Comparison of ENCODE assay signal across 30 mouse cellular contexts in genomic region chr13:30961932-30962331, GRCm38 (mm10). TPM values are rescaled to one million over a fixed set of nuclear protein-coding genes. Genes with fewer than 3 reads are reported as not detected.
DNase-seq lines count a peak whose midpoint lies in the region; ATAC-seq lines count a peak whose summit lies in the region.
"Had no signal": no experiment of that assay in that cellular context is flagged by ENCODE, and none has a peak within 500 bp of the region (broad histone marks: within the 10 kb centered on the region; RNA-seq: fewer than 3 reads in every experiment).

No protein-coding gene starts in this region.

- H3K9me3 ChIP-seq in liver, embryonic 12.5 days (replicated peaks) = no peaks in the 10 kb centered on the region
- no peaks in the 10 kb centered on the region for H3K9me3 ChIP-seq in liver, embryonic 15.5 days (replicated peaks)
- H3K9me3 ChIP-seq: forebrain, embryonic 13.5 days; G1E; heart, embryonic 12.5 days; heart, embryonic 15.5 days; hindbrain, embryonic 10.5 days; hindbrain, embryonic 13.5 days had no signal

- peak; percentile 72 for ATAC-seq in erythroblast, adult 5-6 weeks (replicated peaks; ENCODE audit: low FRiP score, poor library complexity, severe bottlenecking)
- ATAC-seq in liver, embryonic 12.5 days = peak; percentile 82
- peak; percentile 78 for ATAC-seq in liver, embryonic 15.5 days (ENCODE audit: insufficient read depth)
- ATAC-seq: forebrain, embryonic 13.5 days; forebrain, embryonic 16.5 days; hindbrain, embryonic 16.5 days; Patski had no signal

- no peak overlapping the region for H3K4me3 ChIP-seq in liver, embryonic 12.5 days
- no peak overlapping the region for H3K4me3 ChIP-seq in liver, embryonic 15.5 days (replicated peaks)
- H3K4me3 ChIP-seq: forebrain, embryonic 13.5 days; heart, embryonic 12.5 days; heart, embryonic 15.5 days; hindbrain, embryonic 10.5 days; hindbrain, embryonic 13.5 days had no signal

- H3K4me1 ChIP-seq in liver, embryonic 12.5 days = peaks cover 42% of the 10 kb centered on the region
- peaks cover 42% of the 10 kb centered on the region for H3K4me1 ChIP-seq in liver, embryonic 15.5 days (replicated peaks)

- peak; percentile 31 for DNase-seq in R1 (ENCODE audit: low read depth, low spot score)
- DNase-seq in ovary, postnatal 36 days (ENCODE audit: low spot score) = no peak
- DNase-seq in urinary bladder, postnatal 25 days (ENCODE audit: low spot score) = no peak
- no peak for DNase-seq in gastrocnemius, adult 18-20 months (ENCODE audit: low spot score)
- no peak for DNase-seq in frontal cortex, postnatal 25 days (ENCODE audit: low spot score in 2 of 2)
- DNase-seq: adrenal gland, adult 2 months; adrenal gland, postnatal 14 days; B cell, adult 2 months; cerebellum, adult 18-20 months; cerebellum, adult 9-10 months; cerebellum, postnatal 14 days; gastrocnemius, postnatal 25 days; heart, adult 18-20 months; heart, postnatal 10 days; heart, postnatal 36 days had no signal

- WGBS in liver, embryonic 12.5 days (ENCODE audit: insufficient replicate concordance) = 65% methylated on average over 2 of the region's 2 CpGs
- WGBS in liver, embryonic 15.5 days (ENCODE audit: insufficient replicate concordance) = 57% methylated on average over 2 of the region's 2 CpGs

- peak overlapping the region; percentile 78; the same call in 1 of the 2 replicates for H3K27ac ChIP-seq in liver, embryonic 12.5 days
- H3K27ac ChIP-seq in liver, embryonic 15.5 days (replicated peaks) = peak overlapping the region; percentile 68; the same call in 1 of the 2 replicates
- H3K27ac ChIP-seq: forebrain, embryonic 13.5 days; heart, embryonic 15.5 days; hindbrain, embryonic 10.5 days; hindbrain, embryonic 13.5 days had no signal

- no peaks in the 10 kb centered on the region for H3K27me3 ChIP-seq in liver, embryonic 12.5 days (replicated peaks)
- H3K27me3 ChIP-seq in liver, embryonic 15.5 days = no peaks in the 10 kb centered on the region
- H3K27me3 ChIP-seq: CH12.LX; forebrain, embryonic 13.5 days; heart, embryonic 12.5 days; heart, embryonic 15.5 days; hindbrain, embryonic 13.5 days; Patski had no signal

- H3K36me3 ChIP-seq in liver, embryonic 12.5 days = peaks cover 10% of the 10 kb centered on the region; the same call in 1 of the 2 replicates
- no peaks in the 10 kb centered on the region for H3K36me3 ChIP-seq in liver, embryonic 15.5 days (replicated peaks)
- H3K36me3 ChIP-seq: heart, embryonic 15.5 days; hindbrain, embryonic 10.5 days; hindbrain, embryonic 13.5 days had no signal

- no peak overlapping the region for H3K4me2 ChIP-seq in liver, embryonic 12.5 days
- H3K4me2 ChIP-seq in liver, embryonic 15.5 days = no peak overlapping the region
- H3K4me2 ChIP-seq: forebrain, embryonic 13.5 days; heart, embryonic 12.5 days; heart, embryonic 15.5 days; hindbrain, embryonic 13.5 days had no signal

- H3K9ac ChIP-seq in liver, embryonic 12.5 days = no peak overlapping the region
- H3K9ac ChIP-seq in liver, embryonic 15.5 days = no peak overlapping the region
- H3K9ac ChIP-seq: forebrain, embryonic 13.5 days; heart, embryonic 12.5 days; heart, embryonic 15.5 days; hindbrain, embryonic 13.5 days had no signal

RNA-seq across cellular contexts. Expression of gene Exoc2, which starts 12.0 kb away (rescaled TPM):
- 28.0 and 40.2 TPM in 2 replicates for total RNA-seq in erythroblast, adult 5-6 weeks (2015; ENCODE audit: low replicate concordance)
- 29.7 and 51.2 TPM in 2 replicates for total RNA-seq in erythroblast, adult 5-6 weeks (2017; ENCODE audit: low replicate concordance)
- 20.7 and 21.4 TPM in 2 replicates for polyA plus RNA-seq in liver, embryonic 12.5 days (2016; fragmentation: Nextera tagmentation; extraction: Ambion mirVana)
- 11.9 and 12.4 TPM in 2 replicates for polyA plus RNA-seq in liver, embryonic 15.5 days (2015; fragmentation: Nextera tagmentation; extraction: Ambion mirVana)
- 10 to 100 TPM; 12.5 to 13.3 TPM for total RNA-seq in gastrocnemius, adult 18-20 months (2021)

RNA-seq across cellular contexts. Expression of gene Gm5447, which starts 12.1 kb away (rescaled TPM):
- not detected in 2 replicates for total RNA-seq in erythroblast, adult 5-6 weeks (2015; ENCODE audit: low replicate concordance)
- not detected in 2 replicates for total RNA-seq in erythroblast, adult 5-6 weeks (2017; ENCODE audit: low replicate concordance)
- polyA plus RNA-seq in liver, embryonic 12.5 days (2016; fragmentation: Nextera tagmentation; extraction: Ambion mirVana) = not detected in 2 replicates
- 0.09 TPM in 1 of 2 replicates, not detected in the other for polyA plus RNA-seq in liver, embryonic 15.5 days (2015; fragmentation: Nextera tagmentation; extraction: Ambion mirVana)
- not detected for total RNA-seq in gastrocnemius, adult 18-20 months (2021)
- total RNA-seq: adrenal gland, adult 2 months; adrenal gland, postnatal 14 days; CH12.LX; gastrocnemius, postnatal 25 days; heart, adult 18-20 months; heart, postnatal 10 days; heart, postnatal 36 days had no signal
- polyA plus RNA-seq: adrenal gland, adult 2 months; G1E; heart, embryonic 12.5 days; hindbrain, embryonic 10.5 days had no signal

RNA-seq across cellular contexts. Expression of gene Hus1b, which starts 14.4 kb away (rescaled TPM):
- 0.84 and 8.3 TPM in 2 replicates for total RNA-seq in erythroblast, adult 5-6 weeks (2015; ENCODE audit: low replicate concordance)
- 4.7 and 6.1 TPM in 2 replicates for total RNA-seq in erythroblast, adult 5-6 weeks (2017; ENCODE audit: low replicate concordance)
- polyA plus RNA-seq in liver, embryonic 12.5 days (2016; fragmentation: Nextera tagmentation; extraction: Ambion mirVana) = 0.10 TPM in 1 of 2 replicates, not detected in the other
- not detected in 2 replicates for polyA plus RNA-seq in liver, embryonic 15.5 days (2015; fragmentation: Nextera tagmentation; extraction: Ambion mirVana)
- not detected for total RNA-seq in gastrocnemius, adult 18-20 months (2021)
- polyA plus RNA-seq: embryonic facial prominence, embryonic 11.5 days; embryonic facial prominence, embryonic 14.5 days; forebrain, embryonic 13.5 days; forebrain, embryonic 16.5 days; G1E; heart, embryonic 12.5 days; heart, embryonic 15.5 days; hindbrain, embryonic 10.5 days; hindbrain, embryonic 13.5 days; hindbrain, embryonic 16.5 days; Patski had no signal
